Mouse (Mus musculus): ENCODE measurements at regions not wholly inside any gene's neighbourhood (a gene's known extent, or its start where the extent isn't known, plus 50 kb on each side); places are given as distances from the start of the nearest gene placed in this dataset.

DNA sequence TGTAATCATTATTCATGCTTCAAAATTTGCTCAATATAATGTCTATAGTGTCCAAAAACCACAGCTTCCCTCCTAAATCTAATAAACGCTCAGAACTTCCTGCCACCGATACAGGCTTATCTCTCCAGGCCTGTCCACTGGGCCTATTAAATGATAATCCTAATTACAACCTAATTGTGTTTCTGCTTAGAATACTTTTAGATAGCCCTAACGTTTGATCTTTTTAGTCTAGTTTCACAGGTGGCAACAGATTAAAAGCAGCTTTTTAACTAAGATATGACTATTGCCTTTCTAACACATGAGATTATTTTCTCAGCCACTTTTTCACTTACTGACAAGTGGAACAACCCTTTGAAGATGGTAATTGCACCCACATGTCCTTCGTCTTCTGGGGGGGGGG is 188.6 kb downstream of the Cog6 start:
- no peaks in the 10 kb centered on the region for H3K36me3 ChIP-seq
- no peak overlapping the region for H3K27ac ChIP-seq (replicated peaks)
- no peaks in the 10 kb centered on the region for H3K9me3 ChIP-seq (replicated peaks)
- DNase-seq (ENCODE audit: low spot score): no peak
- WGBS: 85% methylated on average over 4 of the region's 4 CpGs
- H3K4me3 ChIP-seq: no peak overlapping the region
- peaks cover under 1% of the 10 kb centered on the region; the same call in 1 of the 2 replicates for H3K4me1 ChIP-seq
- no peaks in the 10 kb centered on the region for H3K27me3 ChIP-seq (ENCODE audit: low read depth, poor library complexity, severe bottlenecking)

DNA sequence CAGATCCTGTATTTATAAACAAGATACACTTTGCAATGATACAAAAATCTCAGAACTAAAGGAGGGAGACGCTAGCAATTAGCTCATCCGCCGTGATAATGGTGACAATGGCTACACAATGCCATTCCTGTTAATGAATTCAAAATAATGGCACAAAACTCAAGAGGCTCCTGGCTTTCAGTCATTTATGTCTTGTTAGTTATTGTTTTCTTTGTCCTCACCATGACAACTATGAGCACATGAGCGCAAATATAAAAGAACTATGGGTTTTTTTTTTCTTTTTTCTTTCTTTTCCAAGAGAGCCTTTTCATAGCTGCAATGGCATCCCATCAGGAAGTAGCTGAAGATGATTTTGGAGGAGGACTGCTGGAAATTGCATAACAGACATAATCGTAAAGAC is 194.2 kb downstream of the Cog6 start:
- Histone ChIP-seq H3K9me3 (replicated peaks) (no peaks in the 10 kb centered on the region), H3K36me3 (no peaks in the 10 kb centered on the region), H3K27me3 (ENCODE audit: low read depth, poor library complexity, severe bottlenecking) (peaks cover 8% of the 10 kb centered on the region), H3K4me3 (no peak overlapping the region), H3K27ac (replicated peaks) (no peak overlapping the region), H3K4me1 (peaks cover 22% of the 10 kb centered on the region)
- WGBS: 76% methylated on average over 5 of the region's 5 CpGs
- DNase-seq (ENCODE audit: low spot score): peak; percentile 2

DNA sequence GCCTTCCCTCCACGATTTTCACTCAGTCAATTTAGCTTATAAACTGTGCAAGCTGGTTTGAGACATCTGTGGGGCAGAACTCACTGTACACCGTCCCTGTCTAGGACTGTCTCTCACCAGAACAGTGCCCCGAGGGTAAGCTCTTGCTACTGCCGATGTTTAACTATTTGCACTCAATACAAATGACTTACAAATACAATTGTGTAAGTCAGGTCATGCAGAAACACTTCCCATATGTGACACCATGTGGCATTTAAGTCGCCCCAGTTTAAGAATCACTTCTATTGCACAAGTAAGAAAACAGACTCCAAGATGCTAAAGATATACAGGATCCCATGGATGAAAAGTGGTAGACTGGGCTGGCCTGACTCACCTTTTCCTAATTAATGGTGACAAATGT is 195.6 kb downstream of the Cog6 start:
- no peak for DNase-seq (ENCODE audit: low spot score)
- no peak overlapping the region for H3K27ac ChIP-seq (replicated peaks)
- 56% methylated on average over 5 of the region's 5 CpGs for WGBS

DNA sequence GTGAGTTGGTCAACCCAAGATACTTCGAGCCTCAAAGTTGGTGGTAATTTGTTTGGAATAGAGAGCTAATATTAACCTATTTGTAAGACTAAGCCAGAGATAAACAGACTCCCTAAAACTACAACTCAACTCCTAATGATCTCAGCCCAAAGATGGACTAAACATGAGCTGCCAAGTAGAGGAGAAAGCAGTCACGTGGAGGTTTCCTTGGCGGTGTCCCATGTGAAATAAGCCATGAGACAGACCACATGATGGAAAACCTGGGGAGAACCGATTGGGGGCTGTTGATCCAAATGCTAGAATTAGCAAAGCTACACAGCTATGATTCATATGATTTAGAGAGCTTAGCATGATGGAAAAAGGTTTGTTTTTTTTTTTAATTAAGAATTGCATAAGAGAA is 198.6 kb downstream of the Cog6 start:
- H3K4me1 ChIP-seq: peaks cover 52% of the 10 kb centered on the region

More for the DNA sequence above, 195.6 kb downstream of the Cog6 start:
- Histone ChIP-seq H3K4me3 (no peak overlapping the region), H3K27me3 (ENCODE audit: low read depth, poor library complexity, severe bottlenecking) (peaks cover 8% of the 10 kb centered on the region), H3K9me3 (replicated peaks) (no peaks in the 10 kb centered on the region), H3K4me1 (peaks cover 28% of the 10 kb centered on the region), H3K36me3 (no peaks in the 10 kb centered on the region)

DNA sequence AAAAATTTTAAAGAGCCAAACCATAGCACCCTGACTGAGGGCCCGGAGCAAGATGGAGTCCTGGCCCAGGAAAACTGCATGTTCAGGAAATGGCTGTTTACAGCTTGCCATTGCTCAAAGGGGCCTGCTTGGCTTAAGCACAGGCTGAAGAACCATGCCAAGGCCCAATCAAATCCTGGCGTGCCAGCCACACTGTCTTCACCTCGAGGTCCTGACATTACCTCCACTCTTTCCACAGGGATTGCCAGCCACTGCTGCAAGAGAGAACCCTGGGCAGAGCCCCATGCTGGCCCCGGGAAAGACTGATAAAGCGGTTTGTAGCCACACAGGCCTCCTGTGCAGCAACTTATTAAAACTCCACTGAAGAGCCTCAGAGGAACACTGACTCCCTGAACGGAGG is 199.6 kb downstream of the Cog6 start:
- DNase-seq (ENCODE audit: low spot score): no peak
- no peaks in the 10 kb centered on the region for H3K9me3 ChIP-seq (replicated peaks)
- H3K27me3 ChIP-seq (ENCODE audit: low read depth, poor library complexity, severe bottlenecking): peaks cover 8% of the 10 kb centered on the region
- peak overlapping the region; percentile 42 for H3K27ac ChIP-seq (replicated peaks)
- WGBS: 86% methylated on average over 6 of the region's 6 CpGs
- no peaks in the 10 kb centered on the region for H3K36me3 ChIP-seq
- H3K4me3 ChIP-seq: no peak overlapping the region
- peaks cover 42% of the 10 kb centered on the region for H3K4me1 ChIP-seq

More for the DNA sequence above, 198.6 kb downstream of the Cog6 start:
- H3K27ac ChIP-seq (replicated peaks): no peak overlapping the region
- H3K27me3 ChIP-seq (ENCODE audit: low read depth, poor library complexity, severe bottlenecking): peaks cover 8% of the 10 kb centered on the region
- no peak overlapping the region for H3K4me3 ChIP-seq
- no peak for DNase-seq (ENCODE audit: low spot score)
- no peaks in the 10 kb centered on the region for H3K36me3 ChIP-seq
- no peaks in the 10 kb centered on the region for H3K9me3 ChIP-seq (replicated peaks)
- WGBS: 93% methylated on average over 4 of the region's 4 CpGs

DNA sequence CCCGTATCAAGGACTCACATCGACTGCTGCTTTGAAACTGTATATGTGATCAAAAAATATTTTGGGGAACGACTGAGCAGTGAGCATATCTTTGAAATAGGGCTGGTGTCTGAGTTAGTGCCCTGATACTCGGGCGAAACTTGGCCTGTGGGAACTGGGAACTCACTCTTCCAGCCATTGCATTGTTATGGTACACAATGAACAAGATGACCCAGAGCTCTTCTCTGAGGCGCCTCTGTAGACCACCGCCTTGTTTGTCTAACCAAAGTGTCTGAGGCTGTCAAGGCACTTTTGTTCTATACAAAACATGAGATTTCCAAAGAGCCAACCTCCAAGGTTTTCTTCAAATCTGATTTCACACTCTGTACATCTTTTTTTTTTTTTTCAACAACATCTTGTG is 201.5 kb downstream of the Cog6 start:
- 53% methylated on average over 7 of the region's 7 CpGs for WGBS
- Histone ChIP-seq H3K4me3 (no peak overlapping the region), H3K27ac (replicated peaks) (peak overlapping the region; percentile 67), H3K9me3 (replicated peaks) (no peaks in the 10 kb centered on the region), H3K27me3 (ENCODE audit: low read depth, poor library complexity, severe bottlenecking) (peaks cover 1% of the 10 kb centered on the region; the same call in 1 of the 2 replicates), H3K4me1 (peaks cover 30% of the 10 kb centered on the region), H3K36me3 (no peaks in the 10 kb centered on the region)
- no peak for DNase-seq (ENCODE audit: low spot score)

DNA sequence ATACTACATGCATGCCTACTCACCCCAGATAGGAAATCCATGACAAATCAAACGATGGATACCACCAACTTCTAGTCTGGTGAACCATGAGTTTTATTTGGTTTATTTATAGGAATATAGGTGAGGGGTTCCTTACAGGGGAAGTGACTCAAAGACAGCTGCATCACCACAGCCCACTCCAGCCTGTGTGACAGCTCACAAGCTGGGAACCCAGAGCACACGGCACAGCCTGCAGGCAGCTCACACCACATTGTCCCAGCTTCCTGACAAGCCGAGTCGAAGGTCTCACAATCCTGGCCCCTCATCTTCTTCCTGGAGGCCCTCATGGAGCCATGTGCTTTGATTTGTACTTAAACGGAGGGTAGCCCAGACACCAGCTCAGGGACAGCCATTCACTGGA is 214.7 kb downstream of the Cog6 start:
- 80% methylated on average over 5 of the region's 5 CpGs for WGBS
- no peaks in the 10 kb centered on the region for H3K27me3 ChIP-seq (ENCODE audit: low read depth, poor library complexity, severe bottlenecking)
- no peaks in the 10 kb centered on the region for H3K4me1 ChIP-seq

DNA sequence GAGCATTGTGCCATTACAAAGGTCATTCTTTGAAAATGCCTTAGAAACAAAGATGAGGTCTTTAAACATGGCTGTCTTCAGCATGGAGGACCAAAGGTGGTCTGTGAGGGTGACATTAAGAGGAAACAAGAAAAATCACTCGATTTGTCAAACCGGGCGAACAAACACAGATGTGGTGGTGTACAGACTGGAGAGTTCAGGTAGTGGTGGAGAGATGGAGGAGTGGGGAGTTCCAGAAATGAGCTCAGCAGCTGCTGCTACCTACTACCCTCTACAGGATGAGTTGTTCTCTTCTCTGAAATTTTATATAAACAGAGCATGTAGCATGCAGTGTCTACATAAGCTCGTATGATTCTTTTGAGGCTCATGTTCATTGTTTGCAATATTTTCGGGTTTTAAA is 215.6 kb downstream of the Cog6 start:
- H3K4me3 ChIP-seq: no peak overlapping the region
- 95% methylated on average over 5 of the region's 5 CpGs for WGBS
- no peak for DNase-seq (ENCODE audit: low spot score)
- no peaks in the 10 kb centered on the region for H3K27me3 ChIP-seq (ENCODE audit: low read depth, poor library complexity, severe bottlenecking)
- H3K4me1 ChIP-seq: no peaks in the 10 kb centered on the region
- no peaks in the 10 kb centered on the region for H3K9me3 ChIP-seq (replicated peaks)
- no peak overlapping the region for H3K27ac ChIP-seq (replicated peaks)
- H3K36me3 ChIP-seq: no peaks in the 10 kb centered on the region

More for the DNA sequence above, 214.7 kb downstream of the Cog6 start:
- no peak overlapping the region for H3K4me3 ChIP-seq
- H3K27ac ChIP-seq (replicated peaks): no peak overlapping the region
- DNase-seq (ENCODE audit: low spot score): no peak
- no peaks in the 10 kb centered on the region for H3K36me3 ChIP-seq
- no peaks in the 10 kb centered on the region for H3K9me3 ChIP-seq (replicated peaks)

DNA sequence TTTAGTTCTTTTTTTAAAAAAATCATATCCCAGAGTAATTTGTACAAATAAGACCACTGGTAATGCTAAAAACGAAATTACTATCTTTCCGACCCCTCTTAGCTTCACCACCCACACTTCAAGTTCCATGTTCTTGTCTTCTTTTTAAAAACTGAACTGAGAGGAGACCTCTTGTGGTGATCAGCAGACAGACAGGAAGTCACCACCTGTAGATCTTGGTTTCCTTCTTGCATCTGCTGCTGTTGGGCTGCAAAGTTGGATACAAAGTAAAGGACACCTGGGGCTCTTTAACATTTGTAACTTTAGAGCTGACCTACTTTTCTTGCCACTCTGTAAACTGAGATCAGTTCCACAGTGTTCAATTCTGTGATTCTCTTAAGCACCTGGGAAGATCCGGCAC is 216.4 kb downstream of the Cog6 start:
- no peak for DNase-seq (ENCODE audit: low spot score)
- no peaks in the 10 kb centered on the region for H3K4me1 ChIP-seq
- H3K4me3 ChIP-seq: no peak overlapping the region
- H3K27me3 ChIP-seq (ENCODE audit: low read depth, poor library complexity, severe bottlenecking): no peaks in the 10 kb centered on the region
- H3K27ac ChIP-seq (replicated peaks): no peak overlapping the region
- WGBS: 83% methylated on average over 3 of the region's 3 CpGs
- no peaks in the 10 kb centered on the region for H3K9me3 ChIP-seq (replicated peaks)
- no peaks in the 10 kb centered on the region for H3K36me3 ChIP-seq

DNA sequence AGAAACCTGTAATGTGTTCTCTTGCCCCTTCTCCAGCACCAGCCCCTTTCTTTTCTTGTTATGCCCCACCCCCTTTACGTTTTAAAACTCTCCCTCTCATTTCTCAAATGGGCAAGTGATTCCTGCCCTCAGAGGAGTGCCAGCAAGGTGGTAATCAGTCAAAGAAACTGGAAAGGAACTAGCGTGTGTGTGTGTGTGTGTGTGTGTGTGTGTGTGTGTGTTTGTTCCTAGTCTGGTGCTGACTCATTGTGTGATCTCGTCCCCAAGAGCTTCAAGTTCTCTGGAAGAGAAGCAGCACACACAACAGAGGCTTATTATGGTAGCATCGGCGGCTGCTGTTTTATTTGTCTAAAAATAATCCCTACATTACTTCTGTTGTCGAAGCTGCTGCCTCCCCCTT is 219.2 kb downstream of the Cog6 start:
- H3K4me1 ChIP-seq: no peaks in the 10 kb centered on the region
- 64% methylated on average over 6 of the region's 6 CpGs for WGBS

DNA sequence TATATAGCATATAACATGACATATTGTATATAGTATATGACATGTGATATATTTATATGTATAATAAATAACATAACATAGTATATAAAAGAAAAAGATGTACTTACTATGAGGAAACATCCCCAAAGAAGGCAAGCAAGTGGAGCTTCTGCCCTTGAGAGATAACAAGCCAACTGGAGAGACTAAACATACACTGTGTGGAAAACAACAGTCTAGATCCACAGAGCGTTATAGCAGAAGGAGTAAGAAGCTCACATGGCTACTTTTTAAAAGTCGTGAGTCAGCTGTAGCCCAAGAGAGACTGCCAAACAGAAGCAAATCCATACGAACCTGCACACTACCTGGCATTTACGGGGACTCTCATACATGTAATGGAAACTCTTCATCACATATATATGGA is 219.9 kb downstream of the Cog6 start:
- Histone ChIP-seq H3K27ac (replicated peaks) (no peak overlapping the region), H3K27me3 (ENCODE audit: low read depth, poor library complexity, severe bottlenecking) (no peaks in the 10 kb centered on the region), H3K9me3 (replicated peaks) (no peaks in the 10 kb centered on the region), H3K36me3 (no peaks in the 10 kb centered on the region), H3K4me3 (no peak overlapping the region), H3K4me1 (peaks cover 3% of the 10 kb centered on the region; the same call in 1 of the 2 replicates)
- no peak for DNase-seq (ENCODE audit: low spot score)
- 93% methylated on average over 4 of the region's 4 CpGs for WGBS

More for the DNA sequence above, 219.2 kb downstream of the Cog6 start:
- no peaks in the 10 kb centered on the region for H3K36me3 ChIP-seq
- H3K27ac ChIP-seq (replicated peaks): no peak overlapping the region
- DNase-seq (ENCODE audit: low spot score): no peak
- no peaks in the 10 kb centered on the region for H3K9me3 ChIP-seq (replicated peaks)
- H3K27me3 ChIP-seq (ENCODE audit: low read depth, poor library complexity, severe bottlenecking): no peaks in the 10 kb centered on the region
- no peak overlapping the region for H3K4me3 ChIP-seq

DNA sequence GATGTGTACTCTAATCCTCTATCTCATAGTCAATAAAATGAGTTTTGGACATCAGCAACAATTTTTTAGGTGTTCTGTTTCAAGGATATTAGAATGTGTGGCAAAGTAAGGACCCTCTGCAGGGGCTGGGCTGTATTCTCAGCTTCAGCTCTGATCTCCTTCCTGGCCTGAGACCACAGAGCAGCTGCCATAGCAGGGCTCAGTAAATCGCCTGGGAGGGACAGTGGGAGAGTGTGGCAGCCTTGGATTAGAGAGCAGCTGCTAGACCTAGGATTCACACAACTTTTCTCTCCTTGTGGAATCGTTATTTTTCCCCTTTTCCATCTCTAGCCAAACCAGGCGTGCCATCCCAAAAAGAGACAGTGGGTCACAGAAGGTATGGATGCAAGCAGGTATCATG is 222.8 kb downstream of the Cog6 start:
- Histone ChIP-seq H3K4me1 (peaks cover 4% of the 10 kb centered on the region; the same call in 1 of the 2 replicates), H3K36me3 (no peaks in the 10 kb centered on the region), H3K27ac (replicated peaks) (no peak overlapping the region), H3K4me3 (no peak overlapping the region), H3K9me3 (replicated peaks) (no peaks in the 10 kb centered on the region), H3K27me3 (ENCODE audit: low read depth, poor library complexity, severe bottlenecking) (no peaks in the 10 kb centered on the region)
- DNase-seq (ENCODE audit: low spot score): no peak
- 78% methylated on average over 3 of the region's 3 CpGs for WGBS

DNA sequence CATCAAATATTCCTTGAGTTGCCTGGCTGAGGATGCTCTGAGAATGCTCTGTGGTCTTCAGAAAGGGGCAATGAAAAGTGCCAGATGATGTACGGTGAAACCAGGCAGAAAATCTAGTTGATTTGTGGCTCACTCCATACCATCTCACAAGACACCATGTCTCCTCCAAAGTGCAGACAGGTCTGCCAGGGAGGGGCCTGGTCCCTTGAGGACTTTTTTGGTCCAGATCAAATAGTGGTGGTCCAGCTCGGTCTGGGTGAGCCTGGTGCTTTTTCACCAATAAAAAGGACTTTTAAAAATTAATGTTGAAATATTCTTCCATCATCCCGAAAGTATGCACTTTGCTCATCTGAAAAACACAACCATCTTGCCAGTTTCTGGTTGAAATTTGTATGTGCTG is 224.2 kb downstream of the Cog6 start:
- H3K27ac ChIP-seq (replicated peaks): no peak overlapping the region
- no peak for DNase-seq (ENCODE audit: low spot score)
- H3K27me3 ChIP-seq (ENCODE audit: low read depth, poor library complexity, severe bottlenecking): no peaks in the 10 kb centered on the region
- WGBS: 93% methylated on average over 3 of the region's 3 CpGs
- peaks cover 4% of the 10 kb centered on the region; the same call in 1 of the 2 replicates for H3K4me1 ChIP-seq
- H3K4me3 ChIP-seq: no peak overlapping the region
- no peaks in the 10 kb centered on the region for H3K36me3 ChIP-seq
- H3K9me3 ChIP-seq (replicated peaks): no peaks in the 10 kb centered on the region

DNA sequence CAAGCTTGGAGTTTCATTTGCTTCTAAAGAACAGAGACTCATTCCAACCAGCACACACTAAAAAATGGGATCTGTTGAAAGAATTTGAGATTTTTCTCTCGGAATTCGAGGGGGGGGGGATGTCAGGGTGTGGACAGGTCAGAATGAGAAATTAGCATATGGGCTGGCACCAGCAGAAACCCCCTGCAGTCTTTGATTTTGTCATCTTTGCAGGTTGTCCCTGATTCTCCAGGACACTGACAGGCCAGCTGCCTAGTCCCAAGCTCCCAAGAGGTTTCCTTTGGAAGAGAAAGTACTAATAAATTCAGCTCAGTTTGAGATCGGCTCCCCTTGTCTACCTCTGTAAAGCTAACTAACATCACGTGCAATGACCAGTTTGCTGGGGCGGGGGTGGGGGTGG is 224.9 kb downstream of the Cog6 start:
- no peaks in the 10 kb centered on the region for H3K36me3 ChIP-seq
- DNase-seq (ENCODE audit: low spot score): no peak
- H3K27me3 ChIP-seq (ENCODE audit: low read depth, poor library complexity, severe bottlenecking): no peaks in the 10 kb centered on the region
- H3K4me1 ChIP-seq: peaks cover 4% of the 10 kb centered on the region; the same call in 1 of the 2 replicates
- no peak overlapping the region for H3K4me3 ChIP-seq
- no peak overlapping the region for H3K27ac ChIP-seq (replicated peaks)
- WGBS: 46% methylated on average over 5 of the region's 5 CpGs
- H3K9me3 ChIP-seq (replicated peaks): no peaks in the 10 kb centered on the region

Data from midbrain, embryonic 10.5 days (tissue).